Mouse (Mus musculus) midbrain, embryonic 14.5 days (tissue): ENCODE results near the gene Nsrp1. TPM values are rescaled to one million over a fixed set of nuclear protein-coding genes. Genes with fewer than 3 reads are reported as not detected.

Source experiments
- ATAC-seq: fragments of 200-750 bp; cut with Nextera tagmentation; 2 replicates; pipeline ENCODE4 v1.8.0; 2017; ENCODE audit warnings: moderate number of reproducible peaks, moderate library complexity; ENCODE audit not compliant: low FRiP score, low TSS enrichment
- DNase-seq: peaks from one replicate; pipeline ENCODE4 v3.0.0-alpha.2; 2015
- H3K27ac ChIP-seq: fragments of 300-500 bp; sonication (generic); replicated peaks from 2 replicates; pipeline ENCODE4 v1.5.1; 2014; ENCODE audit warnings: mild to moderate bottlenecking, low read depth, low read length, moderate library complexity
- H3K27me3 ChIP-seq: fragments of 300-500 bp; sonication (generic); 2 replicates; pipeline ENCODE4 v1.6.1; 2014; ENCODE audit warnings: low read length, control low read depth, mixed read lengths; ENCODE audit not compliant: control insufficient read depth, insufficient read depth
- H3K36me3 ChIP-seq: fragments of 300-500 bp; sonication (generic); 2 replicates; pipeline ENCODE4 v1.6.1; 2014; ENCODE audit warnings: low read length, control low read depth; ENCODE audit not compliant: control insufficient read depth, insufficient read depth
- H3K4me1 ChIP-seq: fragments of 300-500 bp; sonication (generic); 2 replicates; pipeline ENCODE4 v1.6.1; 2014; ENCODE audit warnings: mild to moderate bottlenecking, antibody characterized with exemption, low read length, control low read depth; ENCODE audit not compliant: control insufficient read depth, insufficient read depth
- H3K4me2 ChIP-seq: fragments of 300-500 bp; sonication (generic); 2 replicates; pipeline ENCODE4 v1.6.1; 2014; ENCODE audit warnings: mild to moderate bottlenecking, low read length, moderate library complexity
- H3K4me3 ChIP-seq: fragments of 300-500 bp; sonication (generic); replicated peaks from 2 replicates; pipeline ENCODE4 v1.5.1; 2014; ENCODE audit warnings: low read depth, low read length
- H3K9ac ChIP-seq: fragments of 300-500 bp; sonication (generic); replicated peaks from 2 replicates; pipeline ENCODE4 v1.6.1; 2014; ENCODE audit warnings: mild to moderate bottlenecking, low read length, moderate library complexity
- H3K9me3 ChIP-seq: fragments of 300-500 bp; sonication (generic); 2 replicates; pipeline ENCODE4 v1.6.1; 2016; ENCODE audit warnings: low read length, control low read depth, mixed read lengths; ENCODE audit not compliant: control insufficient read depth
- WGBS: fragments of 180-500 bp; shearing (Covaris S2); extraction: QIAGEN DNeasy Blood & Tissue Kit; methylation state at CpG from one replicate; pipeline ENCODE4 v1.1.7; 2014; 5-methylcytosine and 5-hydroxymethylcytosine counted together
- polyA plus RNA-seq: library from polyadenylated mRNA; unstranded; fragments of >200 nt; fragmentation: Nextera tagmentation; extraction: Ambion mirVana; gene quantifications from 2 replicates; pipeline ENCODE4 v1.2.1, GENCODE M21; 2014

The Nsrp1 gene
- polyA plus RNA-seq, 1 experiment from 2014 or later = 50.5 TPM

DNA sequence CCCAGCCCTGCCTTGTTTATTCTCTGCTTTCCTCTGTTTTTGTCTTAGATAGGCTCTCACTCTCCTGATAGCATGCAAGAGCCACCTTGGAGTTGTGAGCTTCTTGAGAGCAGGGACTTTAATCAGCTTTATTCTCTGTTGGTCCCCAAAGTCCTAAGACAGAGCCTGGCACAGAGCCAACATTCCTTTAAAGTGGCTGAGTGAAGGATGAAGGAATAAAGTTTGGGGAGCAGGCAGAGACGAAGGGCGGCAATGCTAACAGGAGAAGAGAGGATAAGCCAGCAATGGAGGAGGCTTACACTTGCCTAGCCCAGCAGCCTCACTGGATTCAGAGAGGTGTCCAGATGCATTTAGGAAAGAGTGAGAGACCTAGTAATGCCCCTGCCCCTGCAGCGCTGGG is 18.3 kb upstream of the Nsrp1 start:
- ATAC-seq (no peak), DNase-seq (peak; percentile 11)
- H3K27ac ChIP-seq = no peak overlapping the region
- no peak overlapping the region for H3K9ac ChIP-seq
- H3K4me3 ChIP-seq = no peak overlapping the region
- H3K27me3 ChIP-seq = no peaks in the 10 kb centered on the region
- no peaks in the 10 kb centered on the region for H3K36me3 ChIP-seq
- 58% methylated on average over 3 of the region's 3 CpGs for WGBS
- no peak overlapping the region for H3K4me2 ChIP-seq
- H3K4me1 ChIP-seq = no peaks in the 10 kb centered on the region; the same call in 1 of the 2 replicates
- H3K9me3 ChIP-seq = no peaks in the 10 kb centered on the region

DNA sequence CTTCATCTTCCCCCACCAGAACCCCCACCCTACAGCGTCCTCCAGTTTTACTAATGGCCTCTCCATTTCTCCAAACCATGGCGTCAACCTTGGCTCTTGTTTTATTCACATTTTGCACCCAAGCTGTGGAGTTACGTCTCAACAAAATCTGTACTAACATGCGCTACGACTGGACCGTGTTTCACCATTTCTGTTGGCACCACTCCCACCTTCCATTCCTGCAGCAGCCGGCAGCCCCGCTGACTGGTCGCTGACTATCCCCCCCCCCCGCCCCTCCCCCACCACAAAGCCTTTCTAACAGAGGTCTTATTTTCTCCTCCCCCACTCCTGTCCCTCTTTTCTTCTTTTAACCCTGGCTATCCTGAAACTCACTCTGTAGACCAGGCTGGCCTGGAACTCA is 17.0 kb upstream of the Nsrp1 start:
- ATAC-seq = no peak
- no peaks in the 10 kb centered on the region for H3K9me3 ChIP-seq
- no peaks in the 10 kb centered on the region for H3K36me3 ChIP-seq
- no peaks in the 10 kb centered on the region; the same call in 1 of the 2 replicates for H3K4me1 ChIP-seq
- no peak overlapping the region for H3K4me3 ChIP-seq
- no peak for DNase-seq
- no peak overlapping the region for H3K4me2 ChIP-seq
- WGBS = 60% methylated on average over 10 of the region's 10 CpGs
- no peaks in the 10 kb centered on the region for H3K27me3 ChIP-seq
- H3K9ac ChIP-seq = no peak overlapping the region
- no peak overlapping the region for H3K27ac ChIP-seq

- H3K9me3 ChIP-seq = no peaks in the 10 kb centered on the region
- no peak for DNase-seq
- WGBS = 80% methylated on average over 8 of the region's 8 CpGs
These were observed 15.9 kb upstream of the Nsrp1 start for GRCm38 (mm10) chr11:77094136-77094535.

DNA sequence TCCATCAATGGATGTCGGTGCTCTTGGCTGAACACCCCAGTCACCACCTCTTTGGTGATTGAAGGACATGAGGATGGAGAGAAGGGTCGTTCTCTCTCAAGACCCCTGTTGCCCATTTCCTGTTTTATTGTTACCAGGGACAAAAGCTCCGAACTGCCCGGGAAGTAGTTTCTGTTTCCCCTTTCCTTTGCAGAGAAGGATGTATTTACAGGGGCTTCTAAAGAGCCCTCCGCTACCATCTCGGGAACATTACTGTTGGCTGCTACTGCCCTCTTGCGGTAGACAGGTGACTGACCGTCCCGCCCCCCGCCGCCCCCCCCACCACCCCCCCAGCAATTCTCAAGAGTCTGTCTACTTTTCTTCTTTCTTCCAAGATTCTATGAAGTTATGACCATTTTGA is 15.0 kb upstream of the Nsrp1 start:
- WGBS = 3% methylated on average over 11 of the region's 11 CpGs
- no peaks in the 10 kb centered on the region for H3K9me3 ChIP-seq
- no peak overlapping the region for H3K27ac ChIP-seq
- DNase-seq = peak; percentile 80
- H3K36me3 ChIP-seq = no peaks in the 10 kb centered on the region
- H3K9ac ChIP-seq = 0 out of 2 replicates have a peak overlapping the region, but pooled peaks have one; percentile 29
- no peaks in the 10 kb centered on the region for H3K27me3 ChIP-seq
- peak overlapping the region; percentile 48 for H3K4me2 ChIP-seq
- ATAC-seq = no peak
- H3K4me1 ChIP-seq = no peaks in the 10 kb centered on the region
- H3K4me3 ChIP-seq = no peak overlapping the region

More at GRCm38 (mm10) chr11:77094136-77094535, 15.9 kb upstream of the Nsrp1 start:
- Histone ChIP-seq H3K9ac (no peak overlapping the region), H3K27me3 (no peaks in the 10 kb centered on the region), H3K27ac (no peak overlapping the region), H3K4me2 (no peak overlapping the region), H3K36me3 (no peaks in the 10 kb centered on the region), H3K4me3 (no peak overlapping the region), H3K4me1 (no peaks in the 10 kb centered on the region)
- no peak for ATAC-seq

DNA sequence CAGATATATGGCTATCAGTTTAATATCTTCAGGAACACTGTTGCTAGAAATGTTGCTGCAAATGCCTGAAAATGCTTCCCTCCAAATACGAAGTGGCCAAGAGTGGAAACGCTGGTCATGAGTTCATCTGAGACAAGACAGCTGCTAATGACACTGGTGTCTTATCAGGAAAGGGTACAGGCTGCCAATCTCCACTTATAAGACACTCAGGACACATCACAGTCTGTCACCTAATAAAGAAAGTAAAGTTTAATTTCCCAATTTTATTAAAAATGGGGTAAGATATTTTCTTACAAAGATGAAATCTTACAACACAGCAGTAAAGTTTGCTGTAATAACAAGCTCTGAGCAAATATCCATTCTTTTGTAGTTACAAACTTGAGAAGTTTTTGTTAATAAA is 10.9 kb upstream of the Nsrp1 start:
- H3K36me3 ChIP-seq = no peaks in the 10 kb centered on the region
- WGBS = 79% methylated on average over 2 of the region's 2 CpGs
- DNase-seq (no peak), ATAC-seq (no peak)
- no peaks in the 10 kb centered on the region for H3K9me3 ChIP-seq
- no peaks in the 10 kb centered on the region for H3K27me3 ChIP-seq
- no peak overlapping the region for H3K4me3 ChIP-seq
- no peak overlapping the region for H3K27ac ChIP-seq
- H3K4me2 ChIP-seq = no peak overlapping the region
- H3K9ac ChIP-seq = no peak overlapping the region
- no peaks in the 10 kb centered on the region for H3K4me1 ChIP-seq

DNA sequence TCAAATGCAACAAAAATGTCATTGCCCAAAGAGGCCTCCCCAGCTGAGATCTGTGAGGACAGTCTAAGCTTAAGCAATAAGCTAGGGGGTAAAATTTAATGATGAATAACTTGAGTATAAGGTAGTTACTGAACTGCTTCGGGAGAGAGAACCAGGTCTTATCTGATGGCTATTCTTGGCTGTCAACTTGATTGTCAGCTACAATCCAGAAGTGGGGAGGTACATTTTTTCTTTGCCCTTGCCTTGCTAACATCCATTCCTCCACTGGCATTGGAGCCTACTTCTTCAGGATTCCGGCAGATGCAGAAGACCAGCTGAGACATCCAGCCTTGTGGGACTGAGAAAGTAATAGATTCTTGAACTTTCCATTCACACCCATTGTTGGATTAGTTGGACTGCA is 8.8 kb upstream of the Nsrp1 start:
- no peak overlapping the region for H3K4me2 ChIP-seq
- no peaks in the 10 kb centered on the region for H3K27me3 ChIP-seq
- DNase-seq (no peak), ATAC-seq (no peak)
- H3K4me1 ChIP-seq = no peaks in the 10 kb centered on the region
- 80% methylated on average over 2 of the region's 2 CpGs for WGBS
- no peaks in the 10 kb centered on the region for H3K9me3 ChIP-seq
- H3K9ac ChIP-seq = no peak overlapping the region
- H3K27ac ChIP-seq = no peak overlapping the region
- H3K36me3 ChIP-seq = no peaks in the 10 kb centered on the region
- H3K4me3 ChIP-seq = no peak overlapping the region

DNA sequence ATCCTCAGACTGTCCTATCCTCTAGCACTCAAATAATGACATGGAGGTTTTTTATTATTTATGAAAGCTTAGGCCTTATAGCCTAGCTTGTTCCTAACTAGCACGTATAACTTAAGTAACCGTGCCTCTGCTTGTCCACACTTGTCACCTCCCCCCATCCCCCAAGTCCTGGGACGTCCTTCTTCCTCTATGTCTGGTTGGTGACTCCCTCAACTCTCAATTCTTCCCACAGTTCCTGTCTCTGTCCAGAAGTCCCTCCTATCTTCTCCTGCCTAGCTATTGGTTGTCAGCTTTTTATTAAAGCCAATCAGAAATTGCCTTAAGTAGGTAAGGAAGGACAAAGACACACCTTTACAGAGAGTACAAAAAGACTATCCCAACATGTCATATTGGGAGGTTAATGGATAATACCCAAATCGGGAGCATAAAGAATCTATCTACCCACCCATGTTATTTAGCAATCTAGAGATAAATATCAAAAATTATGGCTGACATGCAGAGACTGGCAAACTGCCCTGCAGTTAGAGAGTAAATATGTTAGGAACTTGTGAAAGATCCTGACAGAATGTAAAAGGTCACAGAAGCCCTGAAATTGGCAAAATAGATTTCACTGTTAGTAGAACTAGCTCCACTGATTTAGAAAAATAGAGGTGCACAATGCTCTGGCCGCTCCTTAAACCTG is 5.9 kb upstream of the Nsrp1 start:
- Histone ChIP-seq H3K9me3 (no peaks in the 10 kb centered on the region), H3K27ac (no peak overlapping the region), H3K4me3 (no peak overlapping the region), H3K27me3 (no peaks in the 10 kb centered on the region), H3K4me1 (no peaks in the 10 kb centered on the region), H3K4me2 (no peak overlapping the region), H3K36me3 (no peaks in the 10 kb centered on the region), H3K9ac (no peak overlapping the region)
- DNase-seq = no peak
- 62% methylated on average over 5 of the region's 5 CpGs for whole genome bisulfite sequencing
- no peak for ATAC-seq

DNA sequence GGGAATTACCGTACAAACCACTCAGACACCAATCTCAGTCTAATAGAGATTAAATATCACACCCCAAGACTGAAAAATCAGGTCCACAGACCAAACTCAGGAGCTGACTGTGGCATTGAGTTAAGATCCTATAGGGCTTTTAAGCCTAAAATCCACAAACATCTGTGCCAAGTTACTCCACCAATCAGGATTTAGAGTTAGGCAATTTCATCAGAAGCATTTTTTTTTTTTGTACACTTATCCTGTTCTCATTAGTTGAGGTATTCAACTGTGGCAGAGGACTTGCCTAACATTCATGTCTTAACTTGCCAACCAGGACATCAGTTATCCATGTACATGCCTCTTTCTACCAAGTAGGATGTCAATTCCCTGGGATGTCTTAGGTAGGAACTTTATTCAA is 1.1 kb upstream of the Nsrp1 start:
- ATAC-seq = no peak
- Histone ChIP-seq H3K9ac (no peak overlapping the region), H3K9me3 (no peaks in the 10 kb centered on the region), H3K4me2 (no peak overlapping the region), H3K27ac (no peak overlapping the region), H3K36me3 (peaks cover 15% of the 10 kb centered on the region), H3K27me3 (no peaks in the 10 kb centered on the region), H3K4me1 (peaks cover 4% of the 10 kb centered on the region; the same call in 1 of the 2 replicates), H3K4me3 (no peak overlapping the region)
- DNase-seq = no peak
- WGBS = 90% methylated on average over 1 of the region's 1 CpGs

- H3K4me2 ChIP-seq = peak overlapping the region; percentile 94
- peak overlapping the region; percentile 73 for H3K9ac ChIP-seq
- no peaks in the 10 kb centered on the region for H3K9me3 ChIP-seq
- H3K27me3 ChIP-seq = no peaks in the 10 kb centered on the region
- peak overlapping the region; percentile 92 for H3K27ac ChIP-seq
- ATAC-seq (no peak), DNase-seq (no peak)
- peaks cover 4% of the 10 kb centered on the region; the same call in 1 of the 2 replicates for H3K4me1 ChIP-seq
- H3K4me3 ChIP-seq = peak overlapping the region; percentile 83
- H3K36me3 ChIP-seq = peaks cover 23% of the 10 kb centered on the region
- WGBS = 4% methylated on average over 16 of the region's 16 CpGs
These were observed 443 bp downstream of the Nsrp1 start for GRCm38 (mm10) chr11:77077792-77078191.
